Mouse (Mus musculus) liver, embryonic 16.5 days (tissue): ENCODE results near the gene Slc44a2. TPM values are rescaled to one million over a fixed set of nuclear protein-coding genes. Genes with fewer than 3 reads are reported as not detected.
A peak's percentile ranks its signal among the peaks of the same experiment; 100 is the strongest.

Experiments used
- ATAC-seq: fragments of 200-750 bp; cut with Nextera tagmentation; 2 replicates; pipeline ENCODE4 v1.8.0; 2017; ENCODE audit warnings: low read depth, mild to moderate bottlenecking, moderate number of reproducible peaks, moderate library complexity
- H3K27ac ChIP-seq: fragments of 300-500 bp; sonication (generic); 2 replicates; pipeline ENCODE4 v1.5.1; 2014; ENCODE audit warnings: mild to moderate bottlenecking, low read length
- H3K27me3 ChIP-seq: fragments of 300-500 bp; sonication (generic); 2 replicates; pipeline ENCODE4 v1.6.1; 2014; ENCODE audit warnings: low read depth, low read length, mixed read lengths; ENCODE audit not compliant: control insufficient read depth, insufficient read depth
- H3K36me3 ChIP-seq: fragments of 300-500 bp; sonication (generic); 2 replicates; pipeline ENCODE4 v1.6.1; 2014; ENCODE audit warnings: mild to moderate bottlenecking; ENCODE audit not compliant: control insufficient read depth, insufficient read depth
- H3K4me1 ChIP-seq: fragments of 300-500 bp; sonication (generic); 2 replicates; pipeline ENCODE4 v1.6.1; 2014; ENCODE audit warnings: low read depth, low read length, mixed read lengths; ENCODE audit not compliant: control insufficient read depth
- H3K4me2 ChIP-seq: fragments of 300-500 bp; sonication (generic); 2 replicates; pipeline ENCODE4 v1.6.1; 2014; ENCODE audit warnings: low read depth, low read length, mixed read lengths
- H3K4me3 ChIP-seq: fragments of 300-500 bp; sonication (generic); 2 replicates; pipeline ENCODE4 v1.5.1; 2014; ENCODE audit warnings: low read depth, mild to moderate bottlenecking, low read length
- H3K9ac ChIP-seq: fragments of 300-500 bp; sonication (generic); 2 replicates; pipeline ENCODE4 v1.6.1; 2014; ENCODE audit warnings: low read depth, low read length
- H3K9me3 ChIP-seq: fragments of 300-500 bp; sonication (generic); replicated peaks from 2 replicates; pipeline ENCODE4 v1.6.1; 2016; ENCODE audit warnings: low read length; ENCODE audit not compliant: control insufficient read depth
- whole genome bisulfite sequencing: fragments of 180-500 bp; shearing (Covaris S2); extraction: QIAGEN DNeasy Blood & Tissue Kit; methylation state at CpG from one replicate; pipeline ENCODE4 v1.1.7; 2014; ENCODE audit not compliant: insufficient replicate concordance; 5-methylcytosine and 5-hydroxymethylcytosine counted together
- polyA plus RNA-seq: library from polyadenylated mRNA; unstranded; fragments of >200 nt; fragmentation: Nextera tagmentation; extraction: Ambion mirVana; gene quantifications from 2 replicates; pipeline ENCODE4 v1.2.1, GENCODE M21; 2015

Slc44a2 gene
- polyA plus RNA-seq, 1 experiment from 2014 or later, result 16.9 TPM

GRCm38 (mm10) chr9:21277776-21278175 is 42.7 kb upstream of the Slc44a2 start:
- Histone ChIP-seq H3K4me3 (no peak overlapping the region), H3K27ac (no peak overlapping the region), H3K9me3 (no peaks in the 10 kb centered on the region), H3K36me3 (peaks cover 79% of the 10 kb centered on the region), H3K9ac (no peak overlapping the region), H3K27me3 (no peaks in the 10 kb centered on the region), H3K4me1 (peaks cover 23% of the 10 kb centered on the region), H3K4me2 (no peak overlapping the region)
- WGBS, result 84% methylated on average over 5 of the region's 5 CpGs
- no peak for ATAC-seq

GRCm38 (mm10) chr9:21283591-21283990 is 36.9 kb upstream of the Slc44a2 start:
- H3K27ac ChIP-seq, result peak overlapping the region; percentile 54; the same call in 1 of the 2 replicates
- peaks cover 46% of the 10 kb centered on the region for H3K36me3 ChIP-seq

GRCm38 (mm10) chr9:21283994-21284393 is 36.5 kb upstream of the Slc44a2 start:
- no peak overlapping the region for H3K4me2 ChIP-seq
- whole genome bisulfite sequencing, result 75% methylated on average over 3 of the region's 3 CpGs
- H3K27me3 ChIP-seq, result no peaks in the 10 kb centered on the region
- peak overlapping the region; percentile 54 for H3K27ac ChIP-seq
- H3K9me3 ChIP-seq, result no peaks in the 10 kb centered on the region
- peaks cover 48% of the 10 kb centered on the region for H3K36me3 ChIP-seq
- no peak for ATAC-seq
- no peak overlapping the region for H3K4me3 ChIP-seq
- H3K4me1 ChIP-seq, result peaks cover 21% of the 10 kb centered on the region
- H3K9ac ChIP-seq, result no peak overlapping the region

More at GRCm38 (mm10) chr9:21283591-21283990, 36.9 kb upstream of the Slc44a2 start:
- no peak overlapping the region for H3K4me2 ChIP-seq
- H3K9me3 ChIP-seq, result no peaks in the 10 kb centered on the region
- H3K4me3 ChIP-seq, result no peak overlapping the region
- peaks cover 17% of the 10 kb centered on the region for H3K4me1 ChIP-seq
- ATAC-seq, result no peak
- WGBS, result 83% methylated on average over 5 of the region's 5 CpGs
- H3K27me3 ChIP-seq, result no peaks in the 10 kb centered on the region
- H3K9ac ChIP-seq, result no peak overlapping the region

GRCm38 (mm10) chr9:21286753-21287152 is 33.7 kb upstream of the Slc44a2 start:
- no peak for ATAC-seq
- WGBS, result 14% methylated on average over 3 of the region's 3 CpGs
- Histone ChIP-seq H3K4me3 (peak overlapping the region; percentile 77), H3K9ac (peak overlapping the region; percentile 88), H3K4me2 (peak overlapping the region; percentile 88), H3K27me3 (no peaks in the 10 kb centered on the region), H3K27ac (peak overlapping the region; percentile 94), H3K9me3 (no peaks in the 10 kb centered on the region), H3K4me1 (peaks cover 28% of the 10 kb centered on the region), H3K36me3 (peaks cover 35% of the 10 kb centered on the region)

GRCm38 (mm10) chr9:21287571-21288402 is 32.7 kb upstream of the Slc44a2 start, which contains the start of gene Kri1:
Gene Kri1, minus strand, starts transcription at chr9:21287969.
- Histone ChIP-seq H3K9ac (peak within 1 kb of the TSS; percentile 88), H3K27me3 (no peaks in the 10 kb centered on the region), H3K4me2 (peak within 1 kb of the TSS; percentile 88), H3K9me3 (no peaks in the 10 kb centered on the region), H3K4me1 (peaks cover 32% of the 10 kb centered on the region), H3K4me3 (peak within 1 kb of the TSS; percentile 77), H3K36me3 (peaks cover 28% of the 10 kb centered on the region), H3K27ac (peak within 1 kb of the TSS; percentile 94)
- peak; percentile 69 for ATAC-seq
- WGBS, result under 1% methylated on average over 59 of the region's 59 CpGs

- peaks cover 32% of the 10 kb centered on the region for H3K4me1 ChIP-seq
- H3K4me3 ChIP-seq, result peak overlapping the region; percentile 77
- peaks cover 27% of the 10 kb centered on the region for H3K36me3 ChIP-seq
- peak overlapping the region; percentile 94 for H3K27ac ChIP-seq
- no peaks in the 10 kb centered on the region for H3K27me3 ChIP-seq
- WGBS, result 50% methylated on average over 13 of the region's 13 CpGs
- H3K9me3 ChIP-seq, result no peaks in the 10 kb centered on the region
- ATAC-seq, result no peak
- H3K9ac ChIP-seq, result peak overlapping the region; percentile 87
- H3K4me2 ChIP-seq, result peak overlapping the region; percentile 80
These were observed 31.8 kb upstream of the Slc44a2 start for GRCm38 (mm10) chr9:21288404-21289336.

GRCm38 (mm10) chr9:21289337-21289671 is 31.2 kb upstream of the Slc44a2 start:
- Histone ChIP-seq H3K4me2 (peak overlapping the region; percentile 80), H3K9me3 (no peaks in the 10 kb centered on the region), H3K9ac (peak overlapping the region; percentile 87), H3K4me3 (peak overlapping the region; percentile 77), H3K4me1 (peaks cover 32% of the 10 kb centered on the region), H3K36me3 (peaks cover 21% of the 10 kb centered on the region), H3K27ac (peak overlapping the region; percentile 94), H3K27me3 (no peaks in the 10 kb centered on the region)
- WGBS, result 61% methylated on average over 2 of the region's 2 CpGs
- no peak for ATAC-seq

- 0% methylated on average over 20 of the region's 20 CpGs for WGBS
- Histone ChIP-seq H3K4me3 (peak overlapping the region; percentile 77), H3K4me1 (peaks cover 30% of the 10 kb centered on the region), H3K36me3 (peaks cover 11% of the 10 kb centered on the region; the same call in 1 of the 2 replicates), H3K9me3 (no peaks in the 10 kb centered on the region), H3K27me3 (no peaks in the 10 kb centered on the region), H3K4me2 (peak overlapping the region; percentile 80), H3K27ac (peak overlapping the region; percentile 94), H3K9ac (peak overlapping the region; percentile 87)
- peak; percentile 0; the same call in 1 of the 2 replicates for ATAC-seq
These were observed 29.9 kb upstream of the Slc44a2 start for GRCm38 (mm10) chr9:21290589-21290988.
